Mouse (Mus musculus) gastrocnemius, postnatal 4 days (tissue): ENCODE results near the gene Usp22. TPM values are rescaled to one million over a fixed set of nuclear protein-coding genes. Genes with fewer than 3 reads are reported as not detected.

ENCODE experiments used
- DNase-seq, 2 experiments: peaks; one replicate each; pipeline ENCODE4 v3.0.0; 2021 to 2022; ENCODE audit warnings: low spot score in 2 of 2, mixed read lengths in 2 of 2
- total RNA-seq, 2 experiments: library from RNA; stranded (reverse); gene quantifications; 2 replicates each; pipeline ENCODE4 v1.2.3; 2021

The Usp22 gene
- total RNA-seq, 2 experiments from 2014 or later: 53.1 to 54.8 TPM

DNA sequence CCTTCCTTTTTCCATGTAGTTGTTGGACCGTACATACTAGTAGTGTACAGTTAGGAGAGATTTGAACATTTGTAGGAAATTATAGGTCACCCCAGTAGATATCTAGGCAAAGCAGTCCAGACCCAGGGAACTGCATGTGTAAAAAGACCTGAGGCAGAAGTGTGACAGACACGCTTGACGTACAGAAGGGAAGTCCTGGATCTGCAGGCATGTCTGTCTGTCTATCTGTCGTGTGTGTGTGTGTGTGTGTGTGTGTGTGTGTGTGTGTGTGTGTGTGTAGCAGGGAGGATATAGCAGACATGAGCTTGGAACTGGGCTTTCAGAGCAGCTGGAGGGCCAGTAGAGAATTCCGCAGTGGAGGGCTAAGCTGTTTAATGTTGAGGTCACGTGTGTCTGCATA is 65.1 kb downstream of the Usp22 start:
- DNase-seq: no peak

GRCm38 (mm10) chr11:61108911-61109361 is 65.9 kb downstream of the Usp22 start:
- no peak for DNase-seq

DNA sequence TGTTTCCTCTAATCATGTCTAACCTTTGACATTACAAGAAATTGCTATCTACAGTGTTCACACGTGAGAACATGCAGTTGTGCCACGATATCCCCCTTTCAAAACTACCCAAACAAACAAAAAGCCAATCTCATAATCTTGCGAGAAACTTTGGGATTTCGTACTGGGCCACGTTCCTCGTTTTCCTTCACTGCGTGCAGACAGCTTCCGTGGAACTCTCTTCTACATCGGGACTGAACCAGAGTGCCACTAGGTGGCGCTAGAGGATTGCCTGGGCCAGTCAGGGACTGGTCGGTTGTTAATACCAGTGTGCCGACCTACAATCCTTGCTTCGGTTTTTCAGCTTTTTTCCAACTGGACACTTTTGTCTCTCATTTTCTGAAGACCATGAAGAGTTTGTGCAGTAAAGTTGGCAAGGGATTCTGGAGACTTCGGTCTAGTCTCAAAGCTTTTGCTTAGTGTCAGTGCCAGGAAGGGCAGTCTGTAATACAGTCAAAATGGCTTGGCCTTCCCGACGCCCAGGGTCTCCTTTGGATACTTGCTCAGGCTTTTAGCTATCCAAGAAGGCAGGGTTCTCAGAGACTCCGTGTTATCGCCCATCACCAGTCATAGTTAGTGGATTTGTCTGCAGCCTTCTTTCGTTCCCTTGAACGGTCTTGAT is 70.5 kb downstream of the Usp22 start:
- DNase-seq: peak; percentile 82 to 89

DNA sequence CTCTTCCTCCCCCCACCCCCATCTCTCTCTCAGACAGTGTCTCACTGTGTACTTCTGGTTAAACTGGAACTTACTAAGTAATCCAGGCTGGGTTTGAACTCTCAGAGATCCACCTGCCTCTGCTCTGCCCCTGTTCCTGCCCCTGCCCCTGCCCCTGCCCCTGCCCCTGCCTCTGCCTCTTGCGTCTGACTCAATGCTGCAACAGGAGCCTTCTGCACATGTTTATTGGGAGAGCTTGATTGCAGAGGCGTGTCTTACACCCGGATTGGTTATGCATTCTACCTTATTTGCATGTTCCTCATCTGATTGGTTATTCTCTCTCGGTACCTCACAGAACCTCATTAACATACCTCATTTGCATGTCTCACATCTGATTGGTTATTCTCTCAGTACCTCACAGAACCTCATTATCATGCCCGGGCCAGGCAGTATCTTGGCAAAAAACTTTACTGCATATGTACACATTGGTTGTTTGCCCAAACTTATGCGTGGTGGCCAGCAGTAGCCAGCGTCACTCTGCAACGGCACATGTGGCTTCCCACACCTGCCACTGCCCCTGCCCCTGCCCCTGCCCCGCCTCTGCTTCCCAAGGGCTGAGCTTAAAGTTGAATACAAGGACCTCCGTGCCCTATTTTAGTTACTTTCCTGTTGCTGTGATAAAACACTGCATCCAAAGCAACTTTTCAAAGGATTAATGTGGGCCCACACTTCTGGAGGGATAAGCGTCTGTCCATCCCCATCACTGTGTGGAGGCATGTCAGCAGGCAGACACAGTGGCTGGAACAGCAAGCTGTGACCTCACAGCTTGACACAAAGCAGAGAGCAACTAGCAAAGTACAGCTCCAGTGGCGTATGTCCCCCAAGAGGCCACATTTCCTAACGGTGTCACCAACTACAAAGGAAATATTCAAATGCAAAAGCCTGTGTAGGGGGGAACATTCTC is 72.2 kb downstream of the Usp22 start:
- no peak for DNase-seq

Other genes with a start within 250 kb of the Usp22 start
- 10 to 100 TPM; 69.8 to 79.2 TPM for gene Map2k3, start 243.0 kb downstream of the Usp22 start, total RNA-seq
- gene Kcnj12, start 152.5 kb downstream of the Usp22 start, total RNA-seq: 10 to 100 TPM; 13.7 to 16.4 TPM
- 1 to 10 TPM; 1.1 to 1.6 TPM for gene Tnfrsf13b, start 48.3 kb downstream of the Usp22 start, total RNA-seq
- gene Aldh3a1, start 32.5 kb upstream of the Usp22 start, total RNA-seq: under 1 TPM; 0.41 to 0.56 TPM
- 10 to 100 TPM; 33.8 to 36.4 TPM for gene Aldh3a2, start 92.4 kb upstream of the Usp22 start, total RNA-seq
- gene Slc47a2, start 167.8 kb upstream of the Usp22 start, total RNA-seq: not detected
- 1 to 10 TPM; 2.5 to 3.4 TPM for gene Slc47a1, start 203.3 kb upstream of the Usp22 start, total RNA-seq